Mouse (Mus musculus): Measurements from ENCODE around the gene Hpse2. TPM values are rescaled to one million over a fixed set of nuclear protein-coding genes. Genes with fewer than 3 reads are reported as not detected.
A peak's percentile ranks its signal among the peaks of the same experiment; 100 is the strongest.

Gene Hpse2
- polyA plus RNA-seq, 2 experiments, result 4.0 to 5.6 TPM

GRCm38 (mm10) chr19:42855649-42856048, 532.5 kb downstream of the Hpse2 start:
- ATAC-seq (ENCODE audit: low FRiP score, low read depth) (no peak), DNase-seq (ENCODE audit: low spot score) (no peak)
- TF ChIP-seq POLR2A (IDR thresholded peaks at IDR 0.05; ENCODE audit: borderline replicate concordance, extremely low read depth, insufficient read depth, insufficient read length), result no peak
- Histone ChIP-seq H3K27me3 (ENCODE audit: control insufficient read depth, insufficient read depth, low read length) (no peaks in the 10 kb centered on the region), H3K4me1 (ENCODE audit: control insufficient read depth, insufficient read depth, low read length) (no peaks in the 10 kb centered on the region), H3K4me3 (replicated peaks; ENCODE audit: low read length) (no peak overlapping the region), H3K4me2 (replicated peaks; ENCODE audit: low read depth, low read length, severe bottlenecking) (no peak overlapping the region), H3K36me3 (ENCODE audit: control insufficient read depth, insufficient read depth, low read length) (no peaks in the 10 kb centered on the region), H3K9ac (ENCODE audit: low read depth, low read length, severe bottlenecking) (no peak overlapping the region), H3K9me3 (ENCODE audit: control insufficient read depth, low read length) (0 out of 2 replicates have a peak, but pooled peaks cover 4% of the 10 kb centered on the region), H3K27ac (replicated peaks; ENCODE audit: low read depth, low read length) (no peak overlapping the region)
- 72% methylated on average over 4 of the region's 4 CpGs for WGBS

DNA sequence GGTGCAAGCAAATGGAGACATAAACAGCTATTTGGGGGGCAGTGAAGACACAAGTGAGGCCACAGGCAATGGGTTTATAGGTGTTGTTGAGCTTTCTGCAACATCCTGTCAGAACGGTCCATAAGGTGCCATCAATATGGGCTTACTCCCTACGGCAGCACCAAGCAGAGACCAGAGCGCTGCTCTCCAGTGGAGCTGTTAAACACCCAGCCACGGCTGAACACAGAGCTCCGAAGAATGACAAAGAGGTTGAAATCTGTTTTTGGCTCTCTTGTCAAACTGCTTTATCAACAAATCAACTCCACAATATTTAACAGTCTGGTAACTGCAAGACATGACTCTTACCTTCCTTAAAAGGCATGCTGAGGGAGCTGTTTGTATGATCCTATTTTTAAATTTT, 537.7 kb downstream of the Hpse2 start:
- Histone ChIP-seq H3K9ac (ENCODE audit: low read depth, low read length, severe bottlenecking) (no peak overlapping the region), H3K27me3 (ENCODE audit: control insufficient read depth, insufficient read depth, low read length) (no peaks in the 10 kb centered on the region), H3K27ac (replicated peaks; ENCODE audit: low read depth, low read length) (no peak overlapping the region), H3K4me2 (replicated peaks; ENCODE audit: low read depth, low read length, severe bottlenecking) (no peak overlapping the region), H3K36me3 (ENCODE audit: control insufficient read depth, insufficient read depth, low read length) (no peaks in the 10 kb centered on the region), H3K4me3 (replicated peaks; ENCODE audit: low read length) (no peak overlapping the region), H3K4me1 (ENCODE audit: control insufficient read depth, insufficient read depth, low read length) (peaks cover 3% of the 10 kb centered on the region; the same call in 1 of the 2 replicates), H3K9me3 (ENCODE audit: control insufficient read depth, low read length) (0 out of 2 replicates have a peak, but pooled peaks cover 4% of the 10 kb centered on the region)
- no peak for DNase-seq (ENCODE audit: low spot score)
- 75% methylated on average over 5 of the region's 5 CpGs for WGBS
- no peak for TF ChIP-seq POLR2A (IDR thresholded peaks at IDR 0.05; ENCODE audit: borderline replicate concordance, extremely low read depth, insufficient read depth, insufficient read length)
- no peak for ATAC-seq (ENCODE audit: low FRiP score, low read depth)

DNA sequence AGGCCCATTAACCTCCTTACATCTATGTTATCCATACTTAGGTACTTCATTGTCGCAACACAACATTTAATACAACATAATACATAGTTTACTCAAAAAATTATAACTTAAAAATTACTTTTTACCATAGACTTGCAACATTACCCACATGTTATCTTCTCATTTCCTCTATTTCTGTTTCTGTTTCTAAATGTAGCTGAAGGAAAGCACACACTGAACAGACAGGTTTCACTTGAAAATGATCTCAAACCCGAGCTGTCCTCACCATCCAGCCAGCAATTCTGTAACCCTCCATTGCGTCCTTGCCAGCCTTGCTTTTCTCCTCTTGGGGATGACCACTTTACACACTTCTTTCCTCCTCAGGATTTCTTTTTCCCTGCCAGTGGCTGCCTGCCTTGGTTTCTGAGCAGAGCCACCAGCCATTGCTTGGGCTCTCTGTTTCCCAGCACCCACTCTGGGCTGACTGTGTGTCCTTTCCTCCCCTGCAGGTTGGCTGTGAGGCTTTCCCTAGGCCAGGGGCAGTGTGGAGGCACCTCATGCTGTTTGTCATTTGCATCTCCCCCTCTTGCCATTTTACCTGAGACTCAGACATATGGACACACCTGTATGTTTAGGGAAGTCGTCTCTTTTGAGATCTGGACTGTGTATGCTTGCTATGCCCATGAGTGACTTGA, 548.4 kb downstream of the Hpse2 start:
- TF ChIP-seq POLR2A (IDR thresholded peaks at IDR 0.05; ENCODE audit: borderline replicate concordance, extremely low read depth, insufficient read depth, insufficient read length), result no peak
- ATAC-seq (ENCODE audit: low FRiP score, low read depth) (no peak), DNase-seq (ENCODE audit: low spot score) (no peak)
- WGBS, result 88% methylated on average over 4 of the region's 4 CpGs
- no peaks in the 10 kb centered on the region for H3K36me3 ChIP-seq (ENCODE audit: control insufficient read depth, insufficient read depth, low read length)
- 0 out of 2 replicates have a peak, but pooled peaks cover 4% of the 10 kb centered on the region for H3K4me1 ChIP-seq (ENCODE audit: control insufficient read depth, insufficient read depth, low read length)
- H3K9me3 ChIP-seq (ENCODE audit: control insufficient read depth, low read length), result no peaks in the 10 kb centered on the region
- no peaks in the 10 kb centered on the region for H3K27me3 ChIP-seq (ENCODE audit: control insufficient read depth, insufficient read depth, low read length)
- no peak overlapping the region for H3K4me2 ChIP-seq (replicated peaks; ENCODE audit: low read depth, low read length, severe bottlenecking)
- H3K4me3 ChIP-seq (replicated peaks; ENCODE audit: low read length), result no peak overlapping the region
- no peak overlapping the region for H3K9ac ChIP-seq (ENCODE audit: low read depth, low read length, severe bottlenecking)
- H3K27ac ChIP-seq (replicated peaks; ENCODE audit: low read depth, low read length), result no peak overlapping the region

- Histone ChIP-seq H3K4me3 (replicated peaks; ENCODE audit: low read length) (no peak overlapping the region), H3K4me2 (replicated peaks; ENCODE audit: low read depth, low read length, severe bottlenecking) (no peak overlapping the region), H3K36me3 (ENCODE audit: control insufficient read depth, insufficient read depth, low read length) (no peaks in the 10 kb centered on the region), H3K9me3 (ENCODE audit: control insufficient read depth, low read length) (no peaks in the 10 kb centered on the region), H3K9ac (ENCODE audit: low read depth, low read length, severe bottlenecking) (no peak overlapping the region), H3K27me3 (ENCODE audit: control insufficient read depth, insufficient read depth, low read length) (no peaks in the 10 kb centered on the region), H3K27ac (replicated peaks; ENCODE audit: low read depth, low read length) (no peak overlapping the region), H3K4me1 (ENCODE audit: control insufficient read depth, insufficient read depth, low read length) (0 out of 2 replicates have a peak, but pooled peaks cover 4% of the 10 kb centered on the region)
- 88% methylated on average over 2 of the region's 2 CpGs for WGBS
- no peak for TF ChIP-seq POLR2A (IDR thresholded peaks at IDR 0.05; ENCODE audit: borderline replicate concordance, extremely low read depth, insufficient read depth, insufficient read length)
- no peak for DNase-seq (ENCODE audit: low spot score)
- ATAC-seq (ENCODE audit: low FRiP score, low read depth), result no peak
These were observed 549.0 kb downstream of the Hpse2 start for GRCm38 (mm10) chr19:42839118-42839517.

GRCm38 (mm10) chr19:42838271-42838670, 549.9 kb downstream of the Hpse2 start:
- Histone ChIP-seq H3K4me3 (replicated peaks; ENCODE audit: low read length) (no peak overlapping the region), H3K9ac (ENCODE audit: low read depth, low read length, severe bottlenecking) (no peak overlapping the region), H3K4me2 (replicated peaks; ENCODE audit: low read depth, low read length, severe bottlenecking) (no peak overlapping the region), H3K4me1 (ENCODE audit: control insufficient read depth, insufficient read depth, low read length) (0 out of 2 replicates have a peak, but pooled peaks cover 4% of the 10 kb centered on the region), H3K36me3 (ENCODE audit: control insufficient read depth, insufficient read depth, low read length) (no peaks in the 10 kb centered on the region), H3K9me3 (ENCODE audit: control insufficient read depth, low read length) (no peaks in the 10 kb centered on the region), H3K27ac (replicated peaks; ENCODE audit: low read depth, low read length) (no peak overlapping the region), H3K27me3 (ENCODE audit: control insufficient read depth, insufficient read depth, low read length) (no peaks in the 10 kb centered on the region)
- ATAC-seq (ENCODE audit: low FRiP score, low read depth) (no peak), DNase-seq (ENCODE audit: low spot score) (peak; percentile 25)
- WGBS, result 51% methylated on average over 2 of the region's 2 CpGs
- TF ChIP-seq POLR2A (IDR thresholded peaks at IDR 0.05; ENCODE audit: borderline replicate concordance, extremely low read depth, insufficient read depth, insufficient read length), result no peak

Data from limb, embryonic 14.5 days (tissue).